Mouse (Mus musculus) hindlimb bud, embryonic 11.5 days (tissue): ENCODE measurements around the gene Uqcc2.

ENCODE experiments used
- DNase-seq: peaks from one replicate; pipeline ENCODE4 v3.0.0-alpha.2; 2012; ENCODE audit warnings: low read depth, low spot score; ENCODE audit errors: extremely low spot score

Gene Uqcc2

GRCm38 (mm10) chr17:27082796-27083195 is 50.9 kb downstream of the Uqcc2 start:
- no peak for DNase-seq

DNA sequence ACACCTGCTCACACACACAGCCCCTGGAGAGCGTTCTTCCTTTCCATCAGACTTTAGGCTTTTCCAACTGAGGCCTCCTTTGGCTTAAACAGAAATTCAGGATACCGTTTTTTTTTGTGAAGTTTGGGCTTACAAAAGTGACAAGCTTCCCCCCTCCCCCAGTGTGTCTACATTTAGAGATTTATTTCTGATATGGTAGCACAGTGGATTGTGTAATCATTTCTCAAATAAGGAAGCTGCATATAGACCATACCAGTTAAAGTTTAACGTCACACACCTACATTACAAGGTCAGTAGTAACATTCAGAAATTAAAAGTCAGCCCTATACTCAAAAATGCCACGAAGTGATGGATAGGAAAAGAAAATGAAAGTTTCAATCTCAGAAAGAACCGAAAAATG is 51.8 kb downstream of the Uqcc2 start:
- no peak for DNase-seq

- DNase-seq, result no peak
Measured at GRCm38 (mm10) chr17:27078499-27078898, 55.2 kb downstream of the Uqcc2 start.

GRCm38 (mm10) chr17:27077920-27078319 is 55.8 kb downstream of the Uqcc2 start:
- no peak for DNase-seq

DNA sequence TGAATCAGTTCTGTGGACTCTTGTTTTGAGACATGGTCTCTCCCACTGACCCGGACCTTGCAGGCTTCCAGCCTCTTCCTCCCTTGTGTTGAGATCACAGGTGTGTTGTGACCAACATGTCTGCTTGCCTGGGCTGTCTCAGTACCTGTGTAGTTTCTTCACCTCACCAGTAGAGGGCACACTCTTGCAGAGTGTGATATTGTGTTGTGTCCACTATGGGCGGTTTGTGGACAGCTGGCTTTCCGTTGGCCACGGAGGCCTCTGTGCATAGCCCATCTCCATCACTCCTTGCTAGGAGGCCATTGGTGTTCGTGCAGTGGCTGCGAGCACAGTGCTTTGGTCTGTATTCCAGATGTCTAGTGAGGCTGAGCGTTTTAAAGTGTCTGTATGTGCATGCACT is 56.6 kb downstream of the Uqcc2 start:
- no peak for DNase-seq

DNA sequence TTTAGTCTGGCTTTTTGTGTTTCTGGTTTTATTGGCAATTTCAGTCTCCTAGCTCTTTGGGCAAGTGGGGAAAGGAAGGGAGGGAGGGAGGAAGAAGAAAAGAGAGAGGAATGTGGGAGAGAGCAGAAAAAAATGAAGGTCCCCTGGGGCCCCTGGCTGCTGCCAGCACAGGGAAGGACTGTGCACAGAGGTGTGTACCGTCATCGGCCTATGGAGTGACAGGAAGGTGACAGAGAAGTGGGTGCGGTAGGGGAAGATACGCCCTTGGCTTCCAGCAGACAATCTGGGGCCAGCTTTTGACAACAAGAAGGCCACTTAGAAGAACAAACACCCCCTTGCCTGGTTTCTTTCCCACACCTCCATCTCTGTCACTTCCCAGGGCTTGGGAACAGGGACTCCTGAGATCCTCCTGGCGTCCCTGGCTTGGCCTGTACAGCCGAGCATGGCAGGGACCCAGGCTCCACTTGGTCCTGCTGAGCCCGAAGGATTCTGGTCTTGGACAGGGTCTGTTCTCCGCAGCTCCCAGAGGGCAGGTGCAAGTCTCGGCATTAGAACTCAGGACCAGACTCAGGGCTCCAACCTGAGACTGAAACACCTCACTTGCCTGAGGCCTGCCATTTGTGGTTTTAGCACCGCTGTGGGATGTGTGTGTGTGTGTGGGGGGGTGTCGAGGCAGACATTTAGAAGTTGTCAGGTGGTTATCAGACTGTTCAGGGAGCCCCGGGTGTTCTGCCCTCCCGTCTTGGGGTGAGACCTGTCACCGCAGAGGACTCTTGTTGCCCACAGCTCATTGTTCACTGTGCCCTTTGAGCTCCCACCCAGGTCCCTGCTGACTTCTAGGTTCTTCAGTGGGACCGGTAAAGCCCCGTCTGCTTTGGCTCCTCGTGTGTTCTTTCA is 58.6 kb downstream of the Uqcc2 start:
- no peak for DNase-seq

DNA sequence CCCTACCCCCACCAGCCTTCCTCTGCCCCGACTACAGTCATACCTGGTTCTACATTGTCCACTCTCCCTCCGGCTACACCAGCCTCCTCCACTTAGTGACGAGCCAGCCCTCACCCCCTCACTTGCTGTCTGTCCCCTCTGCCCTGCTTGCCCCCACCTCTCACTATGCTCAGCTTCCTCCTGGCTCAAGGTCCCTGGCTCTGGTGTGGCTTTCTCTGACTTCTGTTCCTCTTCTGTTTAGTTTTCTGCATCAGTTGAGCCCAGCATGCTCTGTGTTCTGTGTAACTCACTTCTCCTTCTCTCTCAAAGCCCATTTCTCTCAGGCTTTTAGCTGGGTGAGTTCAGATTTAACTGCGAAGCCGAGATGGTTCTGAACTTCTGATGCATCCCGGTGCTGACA is 59.5 kb downstream of the Uqcc2 start:
- no peak for DNase-seq

GRCm38 (mm10) chr17:27073778-27074177 is 59.9 kb downstream of the Uqcc2 start:
- DNase-seq, result no peak

GRCm38 (mm10) chr17:27073126-27073525 is 60.6 kb downstream of the Uqcc2 start:
- no peak for DNase-seq
